Mouse (Mus musculus): Measurements from ENCODE around the gene Fndc5.

DNA sequence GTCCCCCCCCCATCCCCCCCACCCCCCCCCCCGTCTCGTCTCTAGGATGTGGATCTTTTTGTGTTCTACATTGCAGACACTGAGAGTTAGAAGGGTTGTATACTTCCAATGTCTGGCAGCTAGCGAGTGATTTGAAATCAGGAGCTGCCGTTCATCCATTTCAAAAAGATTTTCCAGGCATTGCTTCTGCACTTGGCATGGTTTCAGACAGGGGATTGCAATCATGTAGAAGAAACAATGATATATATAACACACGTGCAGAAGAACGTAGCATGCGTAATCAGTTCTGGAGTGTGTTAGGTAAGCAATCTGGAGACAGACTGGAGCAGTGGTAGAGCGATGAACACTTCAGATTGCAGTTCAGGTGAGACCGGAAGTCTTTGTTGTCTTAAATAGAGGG, 14.7 kb upstream of the Fndc5 start:
- TF ChIP-seq EP300 (optimal IDR thresholded peaks at IDR 0.05) = no peak
- TF ChIP-seq CTCF (IDR thresholded peaks at IDR 0.05; ENCODE audit: low read depth) = no peak

All from stomach, postnatal 0 days (tissue).